Mouse (Mus musculus): ENCODE measurements around the gene Ncstn.
A peak's percentile ranks its signal among the peaks of the same experiment; 100 is the strongest.

Gene Ncstn

GRCm38 (mm10) chr1:172072604-172073003, 10.0 kb downstream of the Ncstn start:
- no peak for DNase-seq (ENCODE audit: low read depth)

GRCm38 (mm10) chr1:172071556-172071955, 11.0 kb downstream of the Ncstn start:
- no peak for DNase-seq (ENCODE audit: low read depth)

- no peak for DNase-seq (ENCODE audit: low read depth)
Measured at GRCm38 (mm10) chr1:172070227-172070626, 12.4 kb downstream of the Ncstn start.

GRCm38 (mm10) chr1:172064613-172065141, 17.9 kb downstream of the Ncstn start:
- DNase-seq (ENCODE audit: low read depth) = no peak

- DNase-seq (ENCODE audit: low read depth) = no peak
Measured at GRCm38 (mm10) chr1:172063291-172064023, 19.1 kb downstream of the Ncstn start.

GRCm38 (mm10) chr1:172062101-172062500, 20.5 kb downstream of the Ncstn start:
- no peak for DNase-seq (ENCODE audit: low read depth)

- DNase-seq (ENCODE audit: low read depth) = no peak
Measured at GRCm38 (mm10) chr1:172061217-172061616, 21.4 kb downstream of the Ncstn start.

- no peak for DNase-seq (ENCODE audit: low read depth)
Measured at GRCm38 (mm10) chr1:172060659-172061058, 21.9 kb downstream of the Ncstn start.

- DNase-seq (ENCODE audit: low read depth) = no peak
Measured at GRCm38 (mm10) chr1:172058874-172059273, 23.7 kb downstream of the Ncstn start.

- no peak for DNase-seq (ENCODE audit: low read depth)
Measured at GRCm38 (mm10) chr1:172058321-172058720, 24.3 kb downstream of the Ncstn start.

GRCm38 (mm10) chr1:172057491-172057921, 25.1 kb downstream of the Ncstn start, which contains the start of gene Nhlh1:
TSS of gene Nhlh1 (minus strand) at chr1:172057573.
- DNase-seq (ENCODE audit: low read depth) = no peak

GRCm38 (mm10) chr1:172056251-172056650, 26.3 kb downstream of the Ncstn start:
- no peak for DNase-seq (ENCODE audit: low read depth)

GRCm38 (mm10) chr1:172053541-172054440, 28.8 kb downstream of the Ncstn start:
- DNase-seq (ENCODE audit: low read depth) = no peak

GRCm38 (mm10) chr1:172052766-172053279, 29.8 kb downstream of the Ncstn start:
- no peak for DNase-seq (ENCODE audit: low read depth)

GRCm38 (mm10) chr1:172049131-172049782, 33.3 kb downstream of the Ncstn start:
- no peak for DNase-seq (ENCODE audit: low read depth)

GRCm38 (mm10) chr1:172048241-172048734, 34.3 kb downstream of the Ncstn start:
- no peak for DNase-seq (ENCODE audit: low read depth)

- peak; percentile 84 for DNase-seq (ENCODE audit: low read depth)
Measured at GRCm38 (mm10) chr1:172046938-172047337, 35.7 kb downstream of the Ncstn start.

GRCm38 (mm10) chr1:172046410-172046809, 36.2 kb downstream of the Ncstn start:
- DNase-seq (ENCODE audit: low read depth) = no peak

- DNase-seq (ENCODE audit: low read depth) = no peak
Measured at GRCm38 (mm10) chr1:172029914-172030313, 52.7 kb downstream of the Ncstn start.

GRCm38 (mm10) chr1:172028394-172029275, 54.0 kb downstream of the Ncstn start, which contains the start of gene Vangl2:
TSS of gene Vangl2 (minus strand) at chr1:172028444.
- no peak for DNase-seq (ENCODE audit: low read depth)

GRCm38 (mm10) chr1:172027809-172028102, 54.8 kb downstream of the Ncstn start:
- no peak for DNase-seq (ENCODE audit: low read depth)

Measured in naive thymus-derived CD4-positive, alpha-beta T cell, adult 2 months (primary cell).